Mouse (Mus musculus): ENCODE results near the gene St6gal1. TPM values are rescaled to one million over a fixed set of nuclear protein-coding genes. Genes with fewer than 3 reads are reported as not detected.
"Not testable (repeated sequence)": the region's sequence is repeated elsewhere in the genome, so short reads cannot be mapped to it uniquely, and the experiment has no call there.

St6gal1 gene
- 66.4 and 77.2 TPM in 2 replicates for polyA plus RNA-seq (2012; ENCODE audit: insufficient read depth, insufficient read length, missing spikeins)

DNA sequence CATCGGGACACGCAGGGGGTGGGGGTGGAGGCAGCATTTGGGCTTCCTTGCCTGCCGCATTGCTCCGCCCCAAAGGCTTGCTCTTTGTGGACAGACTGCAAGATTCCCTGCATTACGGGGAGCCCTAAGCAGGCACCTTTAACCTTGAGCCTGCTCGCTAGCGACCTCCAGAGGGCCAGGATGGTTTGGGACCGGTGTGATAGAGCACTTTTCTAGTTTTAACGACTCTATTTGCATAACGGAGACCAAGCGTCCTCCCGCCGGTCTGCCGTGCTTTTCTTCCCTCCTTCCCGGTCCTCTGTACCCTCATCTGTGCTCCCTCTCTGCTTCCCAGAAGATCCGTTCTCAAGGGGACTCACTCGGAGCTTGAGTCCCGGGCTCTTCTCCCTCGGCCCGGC is at the start of gene St6gal1:
St6gal1 (plus strand) TSS at position 70 of the 398 bp plus-strand sequence.
- Histone ChIP-seq H3K4me3 (ENCODE audit: insufficient read depth, low read length) (peak within 1 kb of the TSS; percentile 95), H3K27ac (ENCODE audit: insufficient read depth, low read depth, low read length) (peak within 1 kb of the TSS; percentile 85), H3K4me1 (ENCODE audit: control insufficient read depth, insufficient read depth, low read length) (peaks cover 15% of the 10 kb centered on the region)
- TF ChIP-seq CTCF (IDR thresholded peaks at IDR 0.05; ENCODE audit: low read depth, low read length) (peak; percentile 61), POLR2A (IDR thresholded peaks at IDR 0.05; ENCODE audit: borderline replicate concordance, low read depth, low read length) (no peak)

DNA sequence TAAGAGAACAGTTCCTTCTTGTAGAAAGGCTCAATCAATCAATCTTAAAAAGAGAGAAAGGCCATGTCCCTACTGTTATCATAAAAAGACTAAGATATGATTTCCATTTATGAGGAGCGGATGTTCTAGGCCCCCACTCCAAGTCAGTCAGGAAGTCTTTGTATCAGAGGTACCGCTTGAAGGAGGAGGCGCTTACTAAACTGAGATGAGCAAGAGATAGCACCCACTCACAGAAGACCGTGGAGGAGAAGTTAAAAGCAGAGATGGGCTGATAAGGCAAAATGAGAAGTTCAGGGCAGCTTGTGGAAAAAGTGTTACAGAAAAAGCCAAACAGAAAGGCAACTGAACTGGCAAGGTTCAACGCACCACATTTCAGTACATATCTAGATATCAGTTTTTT is 49.7 kb upstream of the St6gal1 start:
- H3K27ac ChIP-seq (ENCODE audit: insufficient read depth, low read depth, low read length) = no peak overlapping the region
- TF ChIP-seq POLR2A (IDR thresholded peaks at IDR 0.05; ENCODE audit: borderline replicate concordance, low read depth, low read length) (no peak), CTCF (IDR thresholded peaks at IDR 0.05; ENCODE audit: low read depth, low read length) (no peak)
- H3K4me1 ChIP-seq (ENCODE audit: control insufficient read depth, insufficient read depth, low read length) = peaks cover 16% of the 10 kb centered on the region
- H3K4me3 ChIP-seq (ENCODE audit: insufficient read depth, low read length) = no peak overlapping the region

- H3K4me1 ChIP-seq (ENCODE audit: control insufficient read depth, insufficient read depth, low read length) = peaks cover 19% of the 10 kb centered on the region
- no peak overlapping the region for H3K27ac ChIP-seq (ENCODE audit: insufficient read depth, low read depth, low read length)
- TF ChIP-seq POLR2A (IDR thresholded peaks at IDR 0.05; ENCODE audit: borderline replicate concordance, low read depth, low read length) (no peak), CTCF (IDR thresholded peaks at IDR 0.05; ENCODE audit: low read depth, low read length) (no peak)
- no peak overlapping the region for H3K4me3 ChIP-seq (ENCODE audit: insufficient read depth, low read length)
Observed at GRCm38 (mm10) chr16:23175956-23176355, 48.6 kb upstream of the St6gal1 start.

- Histone ChIP-seq H3K4me3 (ENCODE audit: insufficient read depth, low read length) (no peak overlapping the region), H3K4me1 (ENCODE audit: control insufficient read depth, insufficient read depth, low read length) (peaks cover 33% of the 10 kb centered on the region), H3K27ac (ENCODE audit: insufficient read depth, low read depth, low read length) (no peak overlapping the region)
- TF ChIP-seq POLR2A (IDR thresholded peaks at IDR 0.05; ENCODE audit: borderline replicate concordance, low read depth, low read length) = no peak
- TF ChIP-seq CTCF (IDR thresholded peaks at IDR 0.05; ENCODE audit: low read depth, low read length) = no peak
Observed at GRCm38 (mm10) chr16:23177856-23178255, 46.7 kb upstream of the St6gal1 start.

DNA sequence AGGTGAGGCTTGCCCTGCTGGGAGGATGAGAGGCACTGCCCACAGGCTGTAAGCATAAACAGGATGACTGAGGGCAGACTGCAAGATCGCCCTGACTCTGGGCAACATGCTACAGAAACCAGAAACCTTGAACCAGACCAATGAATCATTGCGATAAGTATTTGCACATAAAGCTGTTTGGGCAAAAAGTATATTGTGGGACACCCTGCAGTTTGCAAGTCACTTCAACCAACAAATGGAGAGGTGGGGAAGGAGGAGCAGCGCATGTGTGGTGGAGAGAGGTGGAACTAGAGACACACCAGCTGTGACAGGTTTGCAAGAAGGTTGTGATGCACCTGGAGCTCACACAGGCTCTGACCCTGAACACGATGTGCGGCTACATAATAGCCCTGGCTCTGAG is 45.7 kb upstream of the St6gal1 start:
- TF ChIP-seq POLR2A (IDR thresholded peaks at IDR 0.05; ENCODE audit: borderline replicate concordance, low read depth, low read length) = no peak
- no peak for TF ChIP-seq CTCF (IDR thresholded peaks at IDR 0.05; ENCODE audit: low read depth, low read length)
- H3K4me3 ChIP-seq (ENCODE audit: insufficient read depth, low read length) = no peak overlapping the region
- H3K4me1 ChIP-seq (ENCODE audit: control insufficient read depth, insufficient read depth, low read length) = peaks cover 39% of the 10 kb centered on the region
- H3K27ac ChIP-seq (ENCODE audit: insufficient read depth, low read depth, low read length) = no peak overlapping the region

DNA sequence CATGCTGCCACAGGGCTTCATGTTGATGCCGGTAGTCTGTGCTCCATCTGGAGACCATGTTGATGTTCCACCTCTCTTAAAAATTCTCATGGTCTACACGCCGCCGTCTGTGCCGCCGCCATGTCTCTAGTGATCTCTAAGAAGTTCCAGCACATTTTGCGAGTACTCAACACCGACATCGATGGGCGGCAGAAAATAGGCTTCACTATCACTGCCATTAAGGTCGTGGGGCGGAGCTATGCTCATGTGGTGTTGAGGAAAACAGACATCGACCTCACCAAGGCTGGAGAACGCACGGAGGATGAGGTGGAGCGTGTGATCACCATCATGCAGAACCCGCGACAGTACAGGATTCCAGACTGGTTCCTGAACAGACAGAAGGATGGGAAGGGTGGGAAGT is 45.1 kb upstream of the St6gal1 start:
- H3K4me3 ChIP-seq (ENCODE audit: insufficient read depth, low read length); H3K27ac ChIP-seq (ENCODE audit: insufficient read depth, low read depth, low read length): not testable (repeated sequence)

GRCm38 (mm10) chr16:23181054-23181453 is 43.5 kb upstream of the St6gal1 start:
- Histone ChIP-seq H3K27ac (ENCODE audit: insufficient read depth, low read depth, low read length) (peak overlapping the region; percentile 93), H3K4me3 (ENCODE audit: insufficient read depth, low read length) (no peak overlapping the region)

More for the DNA sequence above, 45.1 kb upstream of the St6gal1 start:
- H3K4me1 ChIP-seq (ENCODE audit: control insufficient read depth, insufficient read depth, low read length) = peaks cover 39% of the 10 kb centered on the region

GRCm38 (mm10) chr16:23181487-23181886 is 43.1 kb upstream of the St6gal1 start:
- peaks cover 33% of the 10 kb centered on the region for H3K4me1 ChIP-seq (ENCODE audit: control insufficient read depth, insufficient read depth, low read length)
- TF ChIP-seq POLR2A (IDR thresholded peaks at IDR 0.05; ENCODE audit: borderline replicate concordance, low read depth, low read length) (no peak), CTCF (IDR thresholded peaks at IDR 0.05; ENCODE audit: low read depth, low read length) (no peak)
- H3K27ac ChIP-seq (ENCODE audit: insufficient read depth, low read depth, low read length) = peak overlapping the region; percentile 93
- no peak overlapping the region for H3K4me3 ChIP-seq (ENCODE audit: insufficient read depth, low read length)

More at GRCm38 (mm10) chr16:23181054-23181453, 43.5 kb upstream of the St6gal1 start:
- H3K4me1 ChIP-seq (ENCODE audit: control insufficient read depth, insufficient read depth, low read length) = peaks cover 31% of the 10 kb centered on the region
- TF ChIP-seq CTCF (IDR thresholded peaks at IDR 0.05; ENCODE audit: low read depth, low read length) = no peak
- no peak for TF ChIP-seq POLR2A (IDR thresholded peaks at IDR 0.05; ENCODE audit: borderline replicate concordance, low read depth, low read length)

GRCm38 (mm10) chr16:23181942-23182597 is 42.5 kb upstream of the St6gal1 start:
- Histone ChIP-seq H3K4me1 (ENCODE audit: control insufficient read depth, insufficient read depth, low read length) (peaks cover 36% of the 10 kb centered on the region), H3K27ac (ENCODE audit: insufficient read depth, low read depth, low read length) (peak overlapping the region; percentile 93), H3K4me3 (ENCODE audit: insufficient read depth, low read length) (no peak overlapping the region)
- TF ChIP-seq POLR2A (IDR thresholded peaks at IDR 0.05; ENCODE audit: borderline replicate concordance, low read depth, low read length) (no peak), CTCF (IDR thresholded peaks at IDR 0.05; ENCODE audit: low read depth, low read length) (no peak)

GRCm38 (mm10) chr16:23185824-23186223 is 38.7 kb upstream of the St6gal1 start:
- Histone ChIP-seq H3K4me1 (ENCODE audit: control insufficient read depth, insufficient read depth, low read length) (peaks cover 31% of the 10 kb centered on the region), H3K27ac (ENCODE audit: insufficient read depth, low read depth, low read length) (no peak overlapping the region), H3K4me3 (ENCODE audit: insufficient read depth, low read length) (no peak overlapping the region)
- TF ChIP-seq CTCF (IDR thresholded peaks at IDR 0.05; ENCODE audit: low read depth, low read length) = no peak
- TF ChIP-seq POLR2A (IDR thresholded peaks at IDR 0.05; ENCODE audit: borderline replicate concordance, low read depth, low read length) = no peak

Measured in bone marrow macrophage, adult 2 months (primary cell).